Mouse (Mus musculus): ENCODE data around the gene Kcna2. TPM values are rescaled to one million over a fixed set of nuclear protein-coding genes. Genes with fewer than 3 reads are reported as not detected.
A peak's percentile ranks its signal among the peaks of the same experiment; 100 is the strongest.

The Kcna2 gene
- total RNA-seq, 2 experiments from 2014 or later: 2.2 to 3.3 TPM

DNA sequence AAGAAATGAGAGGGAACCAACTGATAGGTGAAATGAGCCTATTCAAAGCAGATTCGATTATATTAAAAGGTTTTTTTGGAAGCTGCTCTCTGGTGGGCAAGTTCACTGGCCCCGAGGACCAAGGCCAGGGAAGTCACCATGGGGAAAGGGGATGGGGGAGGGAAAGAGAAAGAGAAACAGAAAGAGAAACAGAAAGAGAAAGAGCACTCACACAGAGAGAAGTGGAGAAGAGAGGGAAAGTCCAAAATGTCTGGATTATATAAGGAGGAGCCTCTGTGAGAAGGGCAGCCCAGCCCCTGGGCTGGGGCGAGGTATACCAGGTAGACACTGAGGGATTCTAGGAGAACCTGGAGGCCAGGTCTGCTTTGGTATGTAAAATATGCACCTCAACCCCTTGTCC lies 33.5 kb downstream of the Kcna2 start:
- DNase-seq: no peak
- intact Hi-C loops (cut with DNase I; ENCODE audit: low total_unique reads): no loop called here

DNA sequence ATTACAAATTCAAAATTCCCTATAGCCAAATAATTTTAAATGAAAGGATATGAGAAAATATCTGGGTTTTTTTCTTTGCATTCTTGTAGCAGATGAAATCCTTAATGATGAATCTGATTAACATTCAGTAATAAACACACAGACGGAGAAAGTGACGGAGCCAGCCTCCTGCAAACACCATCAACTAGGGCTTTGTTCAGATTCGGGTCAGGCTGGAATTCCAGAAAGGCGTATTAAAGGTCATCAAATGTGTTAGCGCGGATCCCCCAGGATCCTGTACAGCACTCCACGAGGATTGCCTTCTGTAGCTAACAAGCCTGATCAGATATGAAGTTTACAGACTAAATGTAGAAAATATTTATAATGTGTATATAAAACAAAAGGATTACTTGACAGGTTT lies 46.2 kb downstream of the Kcna2 start:
- no peak for DNase-seq
- intact Hi-C loops (cut with DNase I; ENCODE audit: low total_unique reads): no loop called here

GRCm38 (mm10) chr3:107149006-107149405 lies 48.1 kb downstream of the Kcna2 start:
- DNase-seq: peak; percentile 40
- intact Hi-C loops (cut with DNase I; ENCODE audit: low total_unique reads): loop anchor here (2.0 kb wide), 1 partner anchor 54 kb away; no protein-coding TSS in a partner anchor

DNA sequence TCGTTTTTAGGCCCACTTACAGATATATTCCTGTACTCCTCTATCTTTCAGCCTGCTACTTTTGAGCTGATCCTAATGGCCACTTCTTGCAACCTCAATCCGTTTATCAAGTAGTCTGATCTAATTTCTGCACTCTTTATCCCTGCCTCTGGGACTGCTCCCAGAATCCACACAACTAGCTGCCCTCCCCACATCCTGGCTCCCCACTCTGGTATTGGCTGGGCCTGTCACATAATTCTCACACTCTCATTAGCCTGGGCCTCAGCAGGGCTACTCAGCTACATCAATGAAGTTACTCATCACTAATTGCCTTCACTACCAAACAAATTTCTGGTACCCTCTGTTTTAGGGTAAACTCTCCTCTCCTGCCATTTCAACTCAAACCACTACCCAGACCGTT lies 49.5 kb downstream of the Kcna2 start:
- no peak for DNase-seq
- intact Hi-C loops (cut with DNase I; ENCODE audit: low total_unique reads): no loop called here

GRCm38 (mm10) chr3:107150872-107151540 lies 50.1 kb downstream of the Kcna2 start:
- no peak for DNase-seq
- intact Hi-C loops (cut with DNase I; ENCODE audit: low total_unique reads): no loop called here

GRCm38 (mm10) chr3:107153772-107154655 lies 53.1 kb downstream of the Kcna2 start:
- DNase-seq: no peak
- intact Hi-C loops (cut with DNase I; ENCODE audit: low total_unique reads): no loop called here

- no peak for DNase-seq
- intact Hi-C loops (cut with DNase I; ENCODE audit: low total_unique reads): no loop called here
Observed at GRCm38 (mm10) chr3:107158856-107159255, 57.9 kb downstream of the Kcna2 start.

DNA sequence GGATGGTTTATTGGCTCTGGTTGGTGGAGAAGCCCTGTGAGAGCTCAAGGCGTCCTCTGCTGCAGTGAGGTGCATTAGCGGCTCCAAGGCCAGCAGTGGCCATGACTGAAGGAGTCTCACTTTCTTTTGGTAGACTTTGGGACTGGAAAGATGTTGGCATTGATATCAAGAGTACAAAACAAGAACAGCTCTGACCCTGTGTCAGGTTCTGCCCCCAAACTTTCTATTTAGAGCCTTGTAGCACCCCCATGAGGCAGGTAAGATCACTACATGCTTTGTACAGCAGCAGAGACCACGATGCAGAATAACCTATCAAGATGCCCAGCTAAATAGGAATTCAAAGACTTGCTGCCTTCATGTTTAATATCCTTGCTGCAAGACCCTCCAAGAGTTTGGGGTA lies 58.5 kb downstream of the Kcna2 start:
- intact Hi-C loops (cut with DNase I; ENCODE audit: low total_unique reads): no loop called here
- DNase-seq: no peak

DNA sequence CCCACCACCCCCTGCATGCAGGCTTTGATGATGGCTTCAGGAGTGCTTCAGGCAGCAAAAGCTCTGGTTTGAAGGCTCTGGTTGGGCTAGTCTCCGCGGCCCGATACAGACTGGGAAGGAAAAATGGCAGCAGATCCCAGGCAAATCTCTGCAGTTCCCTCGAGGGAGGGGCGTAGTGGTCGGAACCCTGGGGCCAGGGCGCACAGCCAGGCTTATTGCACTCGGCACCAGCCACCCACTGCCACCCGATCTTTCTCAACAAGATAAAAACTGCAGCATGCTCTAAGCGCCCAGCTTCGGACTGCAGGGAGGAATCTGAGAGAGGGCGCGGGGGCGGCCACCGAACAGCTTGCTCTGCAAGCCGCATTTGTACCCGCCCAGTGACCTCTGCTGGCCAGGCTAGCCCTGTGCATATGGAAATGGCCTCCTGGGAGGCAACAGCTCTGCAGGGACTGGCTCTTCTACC lies 58.9 kb downstream of the Kcna2 start:
- intact Hi-C loops (cut with DNase I; ENCODE audit: low total_unique reads): no loop called here
- DNase-seq: peak; percentile 32

DNA sequence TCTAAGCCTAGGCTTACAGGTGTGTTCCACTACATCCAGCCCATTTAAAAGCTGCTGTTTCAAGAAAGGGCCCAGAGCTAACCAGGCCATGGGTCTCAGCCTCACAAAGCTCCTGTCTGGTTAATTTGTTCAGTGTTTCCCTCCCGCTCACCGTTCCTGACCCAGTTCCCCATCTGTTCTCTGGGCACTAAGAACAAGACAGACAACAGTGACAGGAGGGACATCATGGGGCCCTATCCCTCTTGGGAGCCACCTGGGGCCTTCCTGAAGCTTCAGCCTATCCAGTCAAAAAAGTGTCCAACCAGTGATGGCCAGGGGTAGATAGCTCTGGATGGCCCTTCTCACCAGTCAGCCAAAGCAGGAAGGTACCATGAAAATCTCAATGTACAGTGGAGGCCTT lies 61.8 kb downstream of the Kcna2 start:
- no peak for DNase-seq
- intact Hi-C loops (cut with DNase I; ENCODE audit: low total_unique reads): no loop called here

Other genes with a start within 250 kb of the Kcna2 start
- under 1 TPM in 1 of 2 experiments, not detected in 1; 0.20 TPM for gene Kcna3, start 65.0 kb upstream of the Kcna2 start, total RNA-seq (2021)
- under 1 TPM in 1 of 2 experiments, not detected in 1; 0.10 TPM for gene Kcna10, start 81.9 kb downstream of the Kcna2 start, total RNA-seq (2021)
- gene Cym, start 120.6 kb downstream of the Kcna2 start, total RNA-seq (2021): not detected
- gene A630076J17Rik, start 129.5 kb downstream of the Kcna2 start, total RNA-seq (2021): not detected
- not detected for gene Prok1, start 138.6 kb downstream of the Kcna2 start, total RNA-seq (2021)
- 10 to 100 TPM; 46.8 to 53.2 TPM for gene Lamtor5, start 177.7 kb downstream of the Kcna2 start, total RNA-seq (2021)
- under 1 TPM; 0.18 to 0.25 TPM for gene Slc16a4, start 190.1 kb downstream of the Kcna2 start, total RNA-seq (2021)
- 10 to 100 TPM; 16.9 to 18.0 TPM for gene Rbm15, start 232.5 kb downstream of the Kcna2 start, total RNA-seq (2021)